Mouse (Mus musculus): ENCODE results near the gene Ryr2. TPM values are rescaled to one million over a fixed set of nuclear protein-coding genes. Genes with fewer than 3 reads are reported as not detected.

The Ryr2 gene
- polyA plus RNA-seq, 2 experiments = 0.37 to 0.79 TPM

DNA sequence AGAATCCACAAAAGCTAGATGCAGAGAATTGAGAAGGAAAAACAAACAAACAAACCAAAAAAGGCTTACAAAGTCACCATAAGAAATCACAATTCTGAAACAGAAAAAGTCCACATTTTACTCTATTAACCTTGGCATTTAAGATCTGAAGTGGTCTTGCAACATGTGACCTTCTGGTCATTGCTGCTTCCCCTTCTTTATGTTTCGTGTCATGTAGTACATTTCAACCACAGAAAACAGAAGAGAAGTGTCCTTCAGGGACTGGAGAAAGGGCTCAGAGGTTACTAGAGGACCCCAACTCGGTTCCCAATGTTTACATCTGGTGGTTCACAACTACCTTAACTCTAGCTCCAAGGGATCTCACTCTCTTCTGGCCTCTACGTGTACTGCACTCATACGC lies 59.7 kb downstream of the Ryr2 start:
- Histone ChIP-seq H3K9ac (ENCODE audit: low read depth, low read length, severe bottlenecking) (no peak overlapping the region), H3K27me3 (ENCODE audit: control insufficient read depth, insufficient read depth, low read length) (no peaks in the 10 kb centered on the region), H3K4me3 (replicated peaks; ENCODE audit: low read length) (no peak overlapping the region), H3K9me3 (ENCODE audit: control insufficient read depth, low read length) (no peaks in the 10 kb centered on the region), H3K4me2 (replicated peaks; ENCODE audit: low read depth, low read length, severe bottlenecking) (no peak overlapping the region), H3K36me3 (ENCODE audit: control insufficient read depth, insufficient read depth, low read length) (no peaks in the 10 kb centered on the region), H3K4me1 (ENCODE audit: control insufficient read depth, insufficient read depth, low read length) (no peaks in the 10 kb centered on the region), H3K27ac (replicated peaks; ENCODE audit: low read depth, low read length) (no peak overlapping the region)
- DNase-seq (ENCODE audit: low spot score) (no peak), ATAC-seq (ENCODE audit: low FRiP score, low read depth) (no peak)
- WGBS = 75% methylated on average over 4 of the region's 4 CpGs
- TF ChIP-seq POLR2A (IDR thresholded peaks at IDR 0.05; ENCODE audit: borderline replicate concordance, extremely low read depth, insufficient read depth, insufficient read length) = no peak

DNA sequence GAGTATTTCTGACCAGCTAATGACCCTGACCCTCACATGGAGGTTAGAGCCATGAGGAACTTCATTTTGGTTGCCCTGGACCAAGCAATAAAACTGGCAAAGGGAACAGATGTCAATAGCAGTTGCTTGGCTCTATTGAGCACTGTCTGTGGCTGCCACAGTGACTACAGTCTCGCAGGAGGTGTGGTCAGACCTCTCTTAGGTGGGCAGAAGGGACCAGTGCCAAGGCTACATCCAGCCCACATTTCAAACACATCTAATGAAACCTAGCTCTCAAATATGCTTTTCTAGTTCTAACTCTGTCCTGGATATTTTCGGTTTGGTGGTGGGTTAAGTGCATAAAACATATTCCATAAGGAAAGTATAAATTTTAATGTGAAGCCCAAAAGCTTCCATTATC lies 62.0 kb downstream of the Ryr2 start:
- no peaks in the 10 kb centered on the region for H3K9me3 ChIP-seq (ENCODE audit: control insufficient read depth, low read length)
- ATAC-seq (ENCODE audit: low FRiP score, low read depth) (no peak), DNase-seq (ENCODE audit: low spot score) (no peak)
- no peak overlapping the region for H3K9ac ChIP-seq (ENCODE audit: low read depth, low read length, severe bottlenecking)
- H3K27ac ChIP-seq (replicated peaks; ENCODE audit: low read depth, low read length) = no peak overlapping the region
- no peaks in the 10 kb centered on the region for H3K36me3 ChIP-seq (ENCODE audit: control insufficient read depth, insufficient read depth, low read length)
- TF ChIP-seq POLR2A (IDR thresholded peaks at IDR 0.05; ENCODE audit: borderline replicate concordance, extremely low read depth, insufficient read depth, insufficient read length) = no peak
- H3K4me2 ChIP-seq (replicated peaks; ENCODE audit: low read depth, low read length, severe bottlenecking) = no peak overlapping the region
- no peak overlapping the region for H3K4me3 ChIP-seq (replicated peaks; ENCODE audit: low read length)
- H3K4me1 ChIP-seq (ENCODE audit: control insufficient read depth, insufficient read depth, low read length) = no peaks in the 10 kb centered on the region
- no peaks in the 10 kb centered on the region for H3K27me3 ChIP-seq (ENCODE audit: control insufficient read depth, insufficient read depth, low read length)
- WGBS = 67% methylated on average over 2 of the region's 2 CpGs

DNA sequence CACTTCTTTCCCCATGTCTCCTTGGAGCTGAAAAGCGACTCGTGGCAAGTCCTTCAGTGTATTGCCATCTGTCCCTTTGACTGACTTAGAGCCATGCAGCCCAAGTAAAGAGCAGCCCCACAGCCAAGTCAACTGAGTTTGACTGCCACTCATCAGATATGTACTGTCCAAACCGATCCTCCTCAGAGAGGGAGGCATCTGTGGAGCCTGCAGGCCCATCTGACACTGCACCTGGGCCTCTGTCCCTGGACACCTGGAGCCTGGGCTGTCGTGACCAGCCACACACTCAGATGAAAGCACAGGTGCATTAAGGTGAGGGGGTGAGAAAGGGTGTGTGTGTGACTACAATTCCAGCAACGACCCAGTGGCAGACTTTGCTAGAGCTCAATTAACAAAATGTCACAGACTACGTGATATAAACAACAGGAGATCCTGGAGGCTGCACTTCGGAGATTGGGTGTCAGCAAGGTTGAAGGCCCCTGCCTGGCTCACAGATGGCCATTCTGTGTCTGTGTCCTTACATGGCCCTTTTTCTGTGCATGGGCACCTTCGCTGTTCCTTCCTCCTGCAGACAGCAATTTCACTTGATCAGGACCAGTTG lies 63.8 kb downstream of the Ryr2 start:
- 60% methylated on average over 8 of the region's 8 CpGs for WGBS
- no peaks in the 10 kb centered on the region for H3K36me3 ChIP-seq (ENCODE audit: control insufficient read depth, insufficient read depth, low read length)
- no peak overlapping the region for H3K4me2 ChIP-seq (replicated peaks; ENCODE audit: low read depth, low read length, severe bottlenecking)
- H3K27ac ChIP-seq (replicated peaks; ENCODE audit: low read depth, low read length) = no peak overlapping the region
- TF ChIP-seq POLR2A (IDR thresholded peaks at IDR 0.05; ENCODE audit: borderline replicate concordance, extremely low read depth, insufficient read depth, insufficient read length) = no peak
- H3K4me1 ChIP-seq (ENCODE audit: control insufficient read depth, insufficient read depth, low read length) = no peaks in the 10 kb centered on the region
- DNase-seq (ENCODE audit: low spot score) = no peak
- no peak for ATAC-seq (ENCODE audit: low FRiP score, low read depth)
- H3K4me3 ChIP-seq (replicated peaks; ENCODE audit: low read length) = no peak overlapping the region
- H3K27me3 ChIP-seq (ENCODE audit: control insufficient read depth, insufficient read depth, low read length) = no peaks in the 10 kb centered on the region
- H3K9ac ChIP-seq (ENCODE audit: low read depth, low read length, severe bottlenecking) = no peak overlapping the region
- H3K9me3 ChIP-seq (ENCODE audit: control insufficient read depth, low read length) = no peaks in the 10 kb centered on the region

DNA sequence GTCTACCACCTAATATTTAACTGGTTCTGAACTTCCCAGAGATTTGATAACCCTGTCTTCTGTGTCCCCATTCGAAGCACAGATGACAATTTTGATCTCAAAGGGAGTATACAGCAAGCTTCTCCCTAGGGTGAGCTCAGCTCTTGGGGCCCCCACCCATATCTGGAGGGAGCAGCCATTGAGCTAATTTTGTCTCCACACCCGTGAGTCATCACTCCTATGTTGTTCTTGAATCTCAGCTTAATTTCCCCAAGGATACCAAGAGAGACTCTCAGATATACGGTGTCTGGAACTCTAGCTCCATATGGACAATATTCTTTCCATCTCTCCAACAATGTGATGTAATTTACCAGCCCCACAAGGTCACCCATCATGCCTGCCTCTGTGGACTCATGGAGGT lies 66.8 kb downstream of the Ryr2 start:
- Histone ChIP-seq H3K36me3 (ENCODE audit: control insufficient read depth, insufficient read depth, low read length) (no peaks in the 10 kb centered on the region), H3K4me2 (replicated peaks; ENCODE audit: low read depth, low read length, severe bottlenecking) (no peak overlapping the region), H3K9ac (ENCODE audit: low read depth, low read length, severe bottlenecking) (no peak overlapping the region), H3K9me3 (ENCODE audit: control insufficient read depth, low read length) (no peaks in the 10 kb centered on the region), H3K4me1 (ENCODE audit: control insufficient read depth, insufficient read depth, low read length) (no peaks in the 10 kb centered on the region), H3K27me3 (ENCODE audit: control insufficient read depth, insufficient read depth, low read length) (no peaks in the 10 kb centered on the region), H3K27ac (replicated peaks; ENCODE audit: low read depth, low read length) (no peak overlapping the region), H3K4me3 (replicated peaks; ENCODE audit: low read length) (no peak overlapping the region)
- TF ChIP-seq POLR2A (IDR thresholded peaks at IDR 0.05; ENCODE audit: borderline replicate concordance, extremely low read depth, insufficient read depth, insufficient read length) = no peak
- DNase-seq (ENCODE audit: low spot score) (no peak), ATAC-seq (ENCODE audit: low FRiP score, low read depth) (no peak)
- 87% methylated on average over 3 of the region's 3 CpGs for WGBS

DNA sequence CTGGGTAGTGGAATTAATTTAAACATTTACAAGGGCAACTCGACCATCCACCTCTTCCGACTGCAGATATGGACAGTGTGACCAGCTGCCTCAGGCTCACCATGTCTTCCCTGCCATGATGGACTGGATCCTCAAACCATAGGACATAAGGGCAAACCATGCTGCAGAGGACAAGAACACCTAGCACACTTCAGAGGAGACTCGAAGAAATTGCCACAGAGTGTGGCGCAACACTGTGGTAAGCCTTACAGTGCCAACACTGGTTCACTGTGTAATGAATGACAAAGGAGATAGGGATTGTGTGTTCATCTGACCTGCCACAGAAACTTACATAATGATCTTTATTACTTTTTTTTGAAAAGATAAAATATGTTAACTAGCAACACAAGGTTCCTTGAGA lies 68.1 kb downstream of the Ryr2 start:
- ATAC-seq (ENCODE audit: low FRiP score, low read depth) (no peak), DNase-seq (ENCODE audit: low spot score) (no peak)
- Histone ChIP-seq H3K9ac (ENCODE audit: low read depth, low read length, severe bottlenecking) (no peak overlapping the region), H3K36me3 (ENCODE audit: control insufficient read depth, insufficient read depth, low read length) (no peaks in the 10 kb centered on the region), H3K27me3 (ENCODE audit: control insufficient read depth, insufficient read depth, low read length) (no peaks in the 10 kb centered on the region), H3K4me1 (ENCODE audit: control insufficient read depth, insufficient read depth, low read length) (no peaks in the 10 kb centered on the region), H3K4me3 (replicated peaks; ENCODE audit: low read length) (no peak overlapping the region), H3K9me3 (ENCODE audit: control insufficient read depth, low read length) (no peaks in the 10 kb centered on the region), H3K27ac (replicated peaks; ENCODE audit: low read depth, low read length) (no peak overlapping the region), H3K4me2 (replicated peaks; ENCODE audit: low read depth, low read length, severe bottlenecking) (no peak overlapping the region)
- WGBS = 83% methylated on average over 4 of the region's 4 CpGs
- TF ChIP-seq POLR2A (IDR thresholded peaks at IDR 0.05; ENCODE audit: borderline replicate concordance, extremely low read depth, insufficient read depth, insufficient read length) = no peak

DNA sequence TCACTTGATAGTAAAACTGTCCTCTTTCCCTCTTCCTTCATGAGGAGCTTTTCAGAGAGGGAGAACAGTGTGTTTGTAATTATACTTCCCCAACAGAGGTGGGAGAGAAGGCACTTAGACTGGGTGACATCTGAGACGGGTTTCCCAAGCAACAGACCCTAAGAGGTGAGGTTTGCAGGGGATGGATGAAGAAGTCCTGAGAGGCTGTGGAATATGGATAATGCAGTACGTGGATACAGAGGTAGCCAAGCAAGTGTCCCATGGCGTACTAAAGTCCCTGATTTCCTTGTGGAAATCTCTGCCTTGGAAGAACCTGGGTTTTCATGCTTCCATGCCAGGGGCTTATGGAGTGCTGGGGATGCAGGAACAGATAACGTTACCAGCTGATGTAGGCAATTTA lies 69.5 kb downstream of the Ryr2 start:
- TF ChIP-seq POLR2A (IDR thresholded peaks at IDR 0.05; ENCODE audit: borderline replicate concordance, extremely low read depth, insufficient read depth, insufficient read length) = no peak
- WGBS = 68% methylated on average over 4 of the region's 4 CpGs

More for the DNA sequence above, 69.5 kb downstream of the Ryr2 start:
- no peak for DNase-seq (ENCODE audit: low spot score)
- H3K9me3 ChIP-seq (ENCODE audit: control insufficient read depth, low read length) = no peaks in the 10 kb centered on the region
- H3K27me3 ChIP-seq (ENCODE audit: control insufficient read depth, insufficient read depth, low read length) = no peaks in the 10 kb centered on the region
- no peak overlapping the region for H3K27ac ChIP-seq (replicated peaks; ENCODE audit: low read depth, low read length)
- no peak overlapping the region for H3K4me2 ChIP-seq (replicated peaks; ENCODE audit: low read depth, low read length, severe bottlenecking)
- no peaks in the 10 kb centered on the region for H3K36me3 ChIP-seq (ENCODE audit: control insufficient read depth, insufficient read depth, low read length)
- H3K4me3 ChIP-seq (replicated peaks; ENCODE audit: low read length) = no peak overlapping the region
- H3K4me1 ChIP-seq (ENCODE audit: control insufficient read depth, insufficient read depth, low read length) = no peaks in the 10 kb centered on the region
- no peak for ATAC-seq (ENCODE audit: low FRiP score, low read depth)
- no peak overlapping the region for H3K9ac ChIP-seq (ENCODE audit: low read depth, low read length, severe bottlenecking)

Measured in limb, embryonic 14.5 days (tissue).